Comparison of ENCODE assay signal across 12 mouse cellular contexts in the genomic region with DNA sequence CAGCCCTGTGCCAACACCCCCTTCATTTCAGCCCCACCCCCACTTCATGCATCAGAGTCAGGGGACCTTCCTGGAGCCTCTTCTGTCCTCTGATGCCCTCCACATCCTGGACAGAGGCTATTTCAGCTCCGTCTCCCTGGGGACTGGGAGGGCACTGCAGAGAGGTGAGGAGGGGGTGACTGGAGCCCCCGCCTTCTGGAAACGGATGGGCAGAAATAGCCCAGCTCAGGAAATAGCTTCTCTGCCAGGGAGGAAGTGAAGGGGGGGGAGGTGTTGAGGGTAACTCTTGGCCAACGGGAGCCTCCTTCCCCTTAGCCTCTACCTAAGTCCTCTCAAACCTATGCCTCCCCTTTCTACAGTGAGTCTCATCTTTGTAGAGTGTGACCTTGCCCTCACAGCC. TPM values are rescaled to one million over a fixed set of nuclear protein-coding genes. Genes with fewer than 3 reads are reported as not detected.
DNase-seq lines count a peak whose midpoint lies in the region; ATAC-seq and TF ChIP-seq lines count a peak whose summit lies in the region.
"Had no signal": no experiment of that assay in that cellular context is flagged by ENCODE, and none has a peak within 500 bp of the region (broad histone marks: within the 10 kb centered on the region; RNA-seq: fewer than 3 reads in every experiment).

No protein-coding gene starts in this region.

- H3K27ac ChIP-seq in heart, adult 2 months = no peak overlapping the region
- peak overlapping the region; percentile 60 for H3K27ac ChIP-seq in liver, adult 2 months (replicated peaks; ENCODE audit: insufficient read depth, low read depth, low read length)
- no peak overlapping the region for H3K27ac ChIP-seq in intestine, postnatal 0 days (ENCODE audit: low read depth, low read length)
- H3K27ac ChIP-seq: hindbrain, embryonic 15.5 days had no signal

- no peak for TF ChIP-seq CTCF in heart, adult 2 months (IDR thresholded peaks at IDR 0.05)
- TF ChIP-seq CTCF in liver, adult 2 months (IDR thresholded peaks at IDR 0.05; ENCODE audit: low read depth, low read length) = no peak
- no peak for TF ChIP-seq CTCF in intestine, postnatal 0 days (IDR thresholded peaks at IDR 0.05; ENCODE audit: low read depth)

- H3K4me3 ChIP-seq in heart, adult 2 months = no peak overlapping the region
- no peak overlapping the region for H3K4me3 ChIP-seq in liver, adult 2 months (ENCODE audit: insufficient read depth, low read depth, low read length)
- peak overlapping the region; percentile 90 for H3K4me3 ChIP-seq in megakaryocyte, embryonic 14.5 days (replicated peaks)
- H3K4me3 ChIP-seq in intestine, postnatal 0 days (ENCODE audit: low read depth, low read length) = no peak overlapping the region
- H3K4me3 ChIP-seq: hindbrain, embryonic 15.5 days had no signal

- peak in 1 of 2 experiments; percentile 37 for DNase-seq in heart, adult 2 months
- DNase-seq in heart, postnatal 36 days = no peak
- DNase-seq in liver, adult 2 months (ENCODE audit: extremely low read depth, low read depth, low spot score) = no peak
- no peak for DNase-seq in urinary bladder, postnatal 14 days (ENCODE audit: low spot score)
- no peak for DNase-seq in thymus, postnatal 10 days (ENCODE audit: low spot score in 2 of 2)
- DNase-seq: left cerebral cortex, postnatal 4 days; right cerebral cortex, adult 18-20 months had no signal

- H3K9me3 ChIP-seq in megakaryocyte, embryonic 14.5 days = no peaks in the 10 kb centered on the region
- H3K9me3 ChIP-seq in intestine, postnatal 0 days (ENCODE audit: control insufficient read depth) = no peaks in the 10 kb centered on the region; the same call in 1 of the 2 replicates
- H3K9me3 ChIP-seq: hindbrain, embryonic 15.5 days had no signal

- no peaks in the 10 kb centered on the region for H3K36me3 ChIP-seq in heart, adult 2 months (ENCODE audit: control insufficient read depth, insufficient read depth, low read length)
- H3K36me3 ChIP-seq in liver, adult 2 months (ENCODE audit: control insufficient read depth, insufficient read depth, low read length) = no peaks in the 10 kb centered on the region
- peaks cover 82% of the 10 kb centered on the region for H3K36me3 ChIP-seq in megakaryocyte, embryonic 14.5 days (replicated peaks; ENCODE audit: low read length)
- H3K36me3 ChIP-seq in intestine, postnatal 0 days (ENCODE audit: control insufficient read depth, insufficient read depth) = no peaks in the 10 kb centered on the region
- H3K36me3 ChIP-seq: hindbrain, embryonic 15.5 days had no signal

- H3K4me2 ChIP-seq in intestine, postnatal 0 days (replicated peaks; ENCODE audit: low read depth) = no peak overlapping the region
- H3K4me2 ChIP-seq: hindbrain, embryonic 15.5 days had no signal

- no peaks in the 10 kb centered on the region for H3K27me3 ChIP-seq in heart, adult 2 months (ENCODE audit: control insufficient read depth, insufficient read depth, low read length)
- H3K27me3 ChIP-seq in liver, adult 2 months (ENCODE audit: control insufficient read depth, insufficient read depth, low read length) = peaks cover 9% of the 10 kb centered on the region; the same call in 1 of the 2 replicates
- H3K27me3 ChIP-seq in megakaryocyte, embryonic 14.5 days (replicated peaks) = no peaks in the 10 kb centered on the region
- peaks cover 71% of the 10 kb centered on the region for H3K27me3 ChIP-seq in intestine, postnatal 0 days (replicated peaks; ENCODE audit: control insufficient read depth, insufficient read depth, low read length)

- intact Hi-C loops in heart, adult 2 months (cut with DNase I) = no loop called here
- intact Hi-C loops in heart, postnatal 36 days (cut with DNase I) = no loop called here

- TF ChIP-seq POLR2A in heart, adult 2 months (IDR thresholded peaks at IDR 0.05; ENCODE audit: insufficient read depth, low read depth, low read length) = no peak
- no peak for TF ChIP-seq POLR2A in liver, adult 2 months (IDR thresholded peaks at IDR 0.05; ENCODE audit: extremely low read depth, insufficient read depth, low read length)

- TF ChIP-seq EP300 in heart, adult 2 months (IDR thresholded peaks at IDR 0.05; ENCODE audit: insufficient read depth, low read depth, low read length) = 0 out of 2 replicates have a peak, but pooled peaks have one; percentile 11

- no peaks in the 10 kb centered on the region for H3K79me2 ChIP-seq in heart, adult 2 months (replicated peaks; ENCODE audit: control insufficient read depth, insufficient read depth, low read length)
- H3K79me2 ChIP-seq in liver, adult 2 months (ENCODE audit: control insufficient read depth, insufficient read depth, low read length) = no peaks in the 10 kb centered on the region

- H3K4me1 ChIP-seq in heart, adult 2 months (ENCODE audit: control insufficient read depth, insufficient read depth, low read length) = peaks cover 10% of the 10 kb centered on the region
- H3K4me1 ChIP-seq in liver, adult 2 months (ENCODE audit: control insufficient read depth, insufficient read depth, low read length) = peaks cover 5% of the 10 kb centered on the region
- peaks cover 84% of the 10 kb centered on the region for H3K4me1 ChIP-seq in megakaryocyte, embryonic 14.5 days
- H3K4me1 ChIP-seq in intestine, postnatal 0 days (replicated peaks; ENCODE audit: control insufficient read depth, insufficient read depth, low read length) = no peaks in the 10 kb centered on the region

- WGBS in heart, adult 2 months = 10% methylated on average over 4 of the region's 4 CpGs
- 26% methylated on average over 4 of the region's 4 CpGs for WGBS in liver, adult 2 months
- WGBS in intestine, postnatal 0 days = 37% methylated on average over 4 of the region's 4 CpGs

- no peak overlapping the region for H3K9ac ChIP-seq in heart, adult 2 months (ENCODE audit: low read depth, low read length)
- no peak overlapping the region; the same call in 1 of the 2 replicates for H3K9ac ChIP-seq in liver, adult 2 months (ENCODE audit: low read depth, low read length)
- no peak overlapping the region for H3K9ac ChIP-seq in intestine, postnatal 0 days (ENCODE audit: low read depth, low read length)
- H3K9ac ChIP-seq: hindbrain, embryonic 15.5 days had no signal

- peak; percentile 63 for ATAC-seq in common myeloid progenitor, adult 5-6 weeks (replicated peaks; ENCODE audit: low read depth, poor library complexity, severe bottlenecking)
- no peak for ATAC-seq in intestine, postnatal 0 days
- ATAC-seq: forebrain, embryonic 16.5 days had no signal

RNA-seq across cellular contexts. Expression of gene Exoc3l2, which starts 9.3 kb away (rescaled TPM):
- total RNA-seq in heart, adult 2 months (2021) = 1 to 10 TPM in 1 of 2 experiments, under 1 TPM in 1; 0.80 to 1.2 TPM
- 1.5 and 1.7 TPM in 2 replicates for polyA plus RNA-seq in heart, adult 2 months (2012; rRNA removed)
- total RNA-seq in heart, postnatal 36 days (2021) = under 1 TPM; 0.78 to 0.84 TPM
- total RNA-seq in common myeloid progenitor, adult 5-6 weeks (2017) = 3.1 and 4.2 TPM in 2 replicates
- 2.1 and 2.2 TPM in 2 replicates for total RNA-seq in liver, adult 2 months (2014; rRNA removed)
- polyA plus RNA-seq in liver, adult 2 months (2012; rRNA removed) = 5.1 and 5.8 TPM in 2 replicates
- 40.8 and 53.6 TPM in 2 replicates for polyA plus RNA-seq in megakaryocyte, embryonic 14.5 days (2012; ENCODE audit: insufficient read depth, low replicate concordance)
- polyA plus RNA-seq in intestine, postnatal 0 days (2015; fragmentation: Nextera tagmentation; extraction: Ambion mirVana) = 1.1 and 1.9 TPM in 2 replicates

RNA-seq across cellular contexts. Expression of gene Mark4, which starts 13.8 kb away (rescaled TPM):
- total RNA-seq in heart, adult 2 months (2021) = 10 to 100 TPM; 22.4 to 27.2 TPM
- 11.1 and 11.8 TPM in 2 replicates for polyA plus RNA-seq in heart, adult 2 months (2012; rRNA removed)
- 10 to 100 TPM; 25.7 to 27.2 TPM for total RNA-seq in heart, postnatal 36 days (2021)
- total RNA-seq in common myeloid progenitor, adult 5-6 weeks (2017) = 4.6 and 7.7 TPM in 2 replicates
- 1.8 and 2.8 TPM in 2 replicates for total RNA-seq in liver, adult 2 months (2014; rRNA removed)
- polyA plus RNA-seq in liver, adult 2 months (2012; rRNA removed) = 4.9 and 6.4 TPM in 2 replicates
- polyA plus RNA-seq in megakaryocyte, embryonic 14.5 days (2012; ENCODE audit: insufficient read depth, low replicate concordance) = 102 and 169 TPM in 2 replicates
- 4.2 and 4.7 TPM in 2 replicates for polyA plus RNA-seq in intestine, postnatal 0 days (2015; fragmentation: Nextera tagmentation; extraction: Ambion mirVana)

RNA-seq across cellular contexts. Expression of gene Bloc1s3, which starts 35.8 kb away (rescaled TPM):
- total RNA-seq in heart, adult 2 months (2021) = 1 to 10 TPM; 2.2 to 2.5 TPM
- 3.9 and 5.4 TPM in 2 replicates for polyA plus RNA-seq in heart, adult 2 months (2012; rRNA removed)
- total RNA-seq in heart, postnatal 36 days (2021) = 1 to 10 TPM; 2.3 to 2.5 TPM
- 2.6 and 2.8 TPM in 2 replicates for total RNA-seq in common myeloid progenitor, adult 5-6 weeks (2017)
- 2.8 and 3.9 TPM in 2 replicates for total RNA-seq in liver, adult 2 months (2014; rRNA removed)
- 6.2 and 7.3 TPM in 2 replicates for polyA plus RNA-seq in liver, adult 2 months (2012; rRNA removed)
- 5.5 and 6.5 TPM in 2 replicates for polyA plus RNA-seq in megakaryocyte, embryonic 14.5 days (2012; ENCODE audit: insufficient read depth, low replicate concordance)
- 3.4 TPM in 2 replicates for polyA plus RNA-seq in intestine, postnatal 0 days (2015; fragmentation: Nextera tagmentation; extraction: Ambion mirVana)

RNA-seq across cellular contexts. Expression of gene Trappc6a, which starts 35.8 kb away (rescaled TPM):
- 10 to 100 TPM; 32.2 to 33.5 TPM for total RNA-seq in heart, adult 2 months (2021)
- polyA plus RNA-seq in heart, adult 2 months (2012; rRNA removed) = 32.9 and 45.0 TPM in 2 replicates
- total RNA-seq in heart, postnatal 36 days (2021) = 10 to 100 TPM; 32.9 to 37.4 TPM
- total RNA-seq in common myeloid progenitor, adult 5-6 weeks (2017) = 33.6 and 43.7 TPM in 2 replicates
- 19.9 and 25.5 TPM in 2 replicates for total RNA-seq in liver, adult 2 months (2014; rRNA removed)
- polyA plus RNA-seq in liver, adult 2 months (2012; rRNA removed) = 58.0 and 58.2 TPM in 2 replicates
- polyA plus RNA-seq in megakaryocyte, embryonic 14.5 days (2012; ENCODE audit: insufficient read depth, low replicate concordance) = 608 and 613 TPM in 2 replicates
- polyA plus RNA-seq in intestine, postnatal 0 days (2015; fragmentation: Nextera tagmentation; extraction: Ambion mirVana) = 108 and 118 TPM in 2 replicates

RNA-seq across cellular contexts. Expression of gene Nkpd1, which starts 45.2 kb away (rescaled TPM):
- not detected for total RNA-seq in heart, adult 2 months (2021)
- polyA plus RNA-seq in heart, adult 2 months (2012; rRNA removed) = 0.06 TPM in 1 of 2 replicates, not detected in the other
- not detected for total RNA-seq in heart, postnatal 36 days (2021)
- 0.27 and 0.68 TPM in 2 replicates for total RNA-seq in common myeloid progenitor, adult 5-6 weeks (2017)
- total RNA-seq in liver, adult 2 months (2014; rRNA removed) = not detected in 2 replicates
- polyA plus RNA-seq in liver, adult 2 months (2012; rRNA removed) = not detected in 2 replicates
- polyA plus RNA-seq in megakaryocyte, embryonic 14.5 days (2012; ENCODE audit: insufficient read depth, low replicate concordance) = 1.3 and 2.9 TPM in 2 replicates
- polyA plus RNA-seq in intestine, postnatal 0 days (2015; fragmentation: Nextera tagmentation; extraction: Ambion mirVana) = not detected in 2 replicates
